Mouse (Mus musculus) MN1 (cell line): ENCODE results near the gene Tmem189.
A peak's percentile ranks its signal among the peaks of the same experiment; 100 is the strongest.
"Not testable (repeated sequence)": the region's sequence is repeated elsewhere in the genome, so short reads cannot be mapped to it uniquely, and the experiment has no call there.

Source experiments
- DNase-seq: peaks from one replicate; pipeline ENCODE4 v3.0.0-alpha.2; 2016; ENCODE audit warnings: low spot score

Tmem189 gene

DNA sequence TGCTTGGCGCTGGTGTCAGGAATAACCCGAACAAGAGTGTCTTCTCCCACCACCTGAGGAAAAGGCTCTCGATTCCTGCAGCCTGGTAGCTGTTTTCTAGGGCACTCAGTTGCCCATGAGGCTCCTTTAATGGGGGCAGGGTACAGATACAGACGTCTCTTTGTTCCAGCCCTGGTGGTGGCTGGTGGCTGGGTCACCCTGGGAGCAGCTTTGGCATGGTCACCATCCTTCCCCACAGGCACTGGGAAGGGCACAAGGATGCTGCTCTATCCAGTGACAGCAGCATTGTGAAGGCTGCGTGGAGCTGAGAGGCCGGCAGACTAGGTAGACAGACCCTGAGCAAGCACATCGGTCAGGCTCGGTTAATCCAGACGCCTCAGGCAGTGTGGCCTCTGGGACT is 38.0 kb downstream of the Tmem189 start:
- DNase-seq: no peak

DNA sequence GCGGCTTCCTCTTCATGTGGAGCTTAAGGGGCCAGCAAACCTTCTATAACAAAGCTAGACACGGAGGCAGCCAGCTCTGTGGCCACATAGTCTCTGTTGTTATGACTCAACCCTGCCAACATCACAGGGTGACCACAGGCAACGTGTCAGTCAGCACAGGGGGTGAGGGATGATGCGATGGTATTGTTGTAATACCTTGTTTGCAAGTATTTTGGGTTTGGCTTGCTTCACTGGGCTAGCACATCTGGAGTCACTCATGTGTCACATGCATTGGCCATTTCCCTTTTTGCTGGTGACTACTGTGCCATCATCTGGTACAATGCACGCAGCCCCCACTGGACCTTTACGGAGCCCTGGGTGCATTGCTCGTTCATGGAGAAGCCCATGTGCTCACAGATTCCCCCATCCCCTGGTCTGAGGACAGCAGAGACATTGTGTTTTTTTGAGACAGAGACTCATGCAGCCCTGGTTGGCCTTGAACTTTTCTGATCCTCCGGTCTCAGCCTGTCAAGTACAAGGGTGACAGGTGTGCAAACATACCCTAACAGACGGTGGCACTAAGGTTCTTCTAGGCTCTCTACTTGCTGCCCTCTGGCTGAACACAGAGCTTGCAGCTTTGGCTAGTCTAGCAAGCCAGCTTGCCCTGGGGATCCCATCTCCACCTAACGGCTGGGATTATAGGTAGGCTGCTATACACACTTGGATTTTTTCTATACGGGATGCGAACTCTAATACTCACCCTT is 40.2 kb downstream of the Tmem189 start:
- DNase-seq: no peak

DNA sequence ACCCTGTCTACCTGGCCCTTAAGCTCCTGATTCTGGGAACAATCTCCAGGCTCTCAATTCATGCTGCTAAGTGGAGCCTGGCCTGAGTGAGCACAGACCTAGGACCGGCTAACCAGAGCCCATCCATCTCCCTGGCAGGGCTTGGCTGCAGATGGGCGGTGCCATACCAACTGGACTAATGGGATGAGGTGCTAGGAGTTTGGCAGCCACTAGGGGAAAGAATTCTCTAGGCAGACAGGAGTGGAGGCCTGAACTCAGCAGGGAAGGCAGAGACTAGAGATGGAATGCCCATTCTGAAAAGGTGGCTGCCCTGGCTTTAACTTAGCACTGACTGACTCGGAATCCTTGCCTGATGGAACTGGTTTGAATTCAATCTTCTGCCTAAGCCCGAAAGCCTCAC is 43.2 kb downstream of the Tmem189 start:
- peak; percentile 67 for DNase-seq

DNA sequence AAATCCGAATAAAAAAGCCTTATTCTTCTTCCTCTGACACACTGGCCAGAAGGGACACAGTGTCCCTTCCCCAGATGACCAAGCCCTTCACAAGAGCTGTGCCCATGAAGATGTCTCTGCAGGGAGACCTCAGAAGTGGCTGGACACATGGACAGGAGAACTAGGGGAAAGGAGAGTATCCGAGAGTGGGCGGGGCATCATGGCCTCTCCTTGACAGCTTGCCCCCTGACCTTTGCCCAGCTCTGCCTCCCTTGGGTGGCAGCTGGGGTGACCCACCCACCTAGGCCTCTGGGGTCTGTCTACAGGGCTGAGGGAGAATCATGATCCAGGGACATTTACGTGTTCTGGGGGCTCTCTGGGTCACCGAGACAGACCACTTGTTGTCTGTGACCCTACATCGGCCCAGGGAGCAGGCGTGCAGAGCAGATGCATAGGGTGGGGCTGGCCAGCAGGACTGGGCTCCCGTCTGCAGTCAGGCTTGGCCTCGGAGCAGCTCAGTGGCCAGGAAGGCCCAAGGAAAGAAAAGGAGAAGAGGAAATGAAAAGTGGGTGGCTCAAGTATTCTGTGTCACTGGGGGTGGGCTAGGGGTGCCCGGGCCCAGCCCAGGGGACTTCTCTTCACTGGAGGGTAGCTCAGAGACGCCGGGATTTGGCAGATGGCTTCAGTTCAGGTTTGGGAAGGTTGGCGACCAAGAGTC is 46.1 kb downstream of the Tmem189 start:
- not testable (repeated sequence) for DNase-seq

DNA sequence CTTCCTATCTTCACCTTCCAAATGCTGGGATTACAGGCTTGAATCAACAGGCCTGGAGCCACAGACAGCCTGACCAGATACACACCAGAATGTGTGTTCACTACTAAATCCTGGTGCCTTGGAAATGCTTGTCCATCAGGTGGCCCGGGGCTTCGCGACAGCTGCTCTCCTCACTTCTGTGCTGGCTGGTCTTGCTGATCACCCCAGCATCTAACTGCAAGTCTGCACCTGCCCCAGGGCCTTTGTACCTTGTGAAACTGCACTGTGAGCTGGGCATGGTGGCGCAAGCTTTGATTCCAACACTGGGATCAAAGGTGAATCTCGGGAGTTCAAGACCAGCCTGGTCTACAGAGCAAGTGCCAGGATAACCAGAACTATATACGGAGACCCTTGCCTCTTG is 47.5 kb downstream of the Tmem189 start:
- DNase-seq: no peak

DNA sequence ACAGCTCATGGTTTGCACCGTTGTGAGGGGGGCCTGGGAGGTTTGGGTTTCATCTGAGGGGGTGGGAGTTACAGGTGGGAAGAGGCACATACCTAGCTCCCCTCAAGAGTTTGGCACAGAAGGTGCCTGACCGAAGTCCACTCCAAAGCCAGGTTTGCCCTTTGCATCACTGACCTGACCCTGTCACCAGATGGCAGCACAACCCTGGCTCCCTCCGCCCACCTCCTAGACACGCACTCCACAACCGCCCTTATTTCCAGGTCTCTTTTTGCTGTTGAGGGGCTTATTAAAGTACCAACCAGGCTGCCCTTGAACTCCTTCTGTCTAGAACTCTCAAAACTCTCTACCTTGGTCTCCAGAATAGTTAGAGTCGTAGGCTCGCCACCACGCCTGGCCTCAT is 48.3 kb downstream of the Tmem189 start:
- DNase-seq: peak; percentile 49

DNA sequence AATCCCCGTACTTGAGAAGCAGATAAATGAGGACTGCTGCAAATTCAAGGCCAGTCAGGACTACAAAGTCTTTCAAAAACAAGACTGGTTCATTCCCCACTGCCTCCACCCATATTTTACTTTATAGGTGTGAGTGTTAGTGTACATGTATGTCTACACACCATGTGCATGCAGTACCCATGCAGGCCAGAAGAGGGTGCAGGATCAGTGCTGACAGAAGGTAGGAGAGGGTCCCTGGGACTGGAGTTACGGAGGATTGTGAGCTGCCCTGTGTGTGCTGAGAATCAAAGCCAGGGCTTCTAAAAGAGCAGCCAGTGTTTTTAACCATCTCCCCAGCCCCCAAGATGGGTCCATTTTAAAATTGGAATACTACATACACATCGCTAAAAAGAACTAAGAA is 49.3 kb downstream of the Tmem189 start:
- DNase-seq: no peak

DNA sequence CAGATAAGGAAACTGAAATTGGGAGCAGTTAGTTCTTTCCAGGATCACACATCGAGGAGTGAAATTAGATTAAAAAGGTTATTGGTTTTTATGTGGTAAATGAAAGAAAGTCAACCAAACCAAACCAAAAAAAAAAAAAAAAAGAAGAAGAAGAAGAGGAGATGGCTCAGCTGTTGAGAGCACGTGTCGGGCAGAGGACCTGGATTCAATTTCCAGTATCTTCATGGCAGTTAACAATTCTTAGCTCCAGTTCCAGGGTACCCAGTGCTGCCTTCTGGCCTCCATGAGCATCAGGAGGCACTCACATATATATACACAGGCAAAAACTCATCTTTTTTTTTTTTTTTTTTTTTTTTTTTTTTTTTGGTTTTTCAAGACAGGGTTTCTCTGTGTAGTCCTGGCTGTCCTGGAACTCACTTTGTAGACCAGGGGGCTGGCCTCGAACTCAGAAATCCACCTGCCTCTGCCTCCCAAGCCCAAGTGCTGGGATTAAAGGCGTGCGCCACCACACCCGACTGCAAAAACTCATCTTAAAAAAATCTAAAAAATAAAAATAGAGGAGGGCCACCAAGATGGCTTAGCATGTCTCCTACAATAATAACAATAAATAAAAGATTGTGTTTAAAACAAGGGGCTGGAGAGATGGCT is 54.6 kb downstream of the Tmem189 start:
- DNase-seq: no peak

DNA sequence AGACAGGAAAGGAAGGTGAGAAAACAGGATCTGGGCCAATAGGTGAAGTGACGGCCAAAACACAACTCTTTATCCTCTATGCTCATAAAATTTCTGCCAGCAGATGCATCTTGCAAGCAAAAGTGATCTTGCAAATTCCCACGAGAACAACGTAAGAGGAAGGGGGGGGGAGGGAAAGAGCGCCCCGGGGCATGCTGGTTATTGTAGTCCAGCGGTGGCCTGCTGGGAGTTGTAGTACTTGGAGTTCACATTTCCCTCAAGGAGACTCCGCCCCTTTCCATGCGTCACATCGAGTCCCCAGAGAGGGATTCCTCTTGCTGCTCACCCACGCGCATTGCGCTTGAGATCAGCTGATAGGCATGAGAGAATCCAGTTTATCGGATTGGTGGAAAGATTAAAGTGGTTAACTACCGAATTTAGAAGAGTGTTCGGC is 55.3 kb downstream of the Tmem189 start:
- DNase-seq: peak; percentile 99

DNA sequence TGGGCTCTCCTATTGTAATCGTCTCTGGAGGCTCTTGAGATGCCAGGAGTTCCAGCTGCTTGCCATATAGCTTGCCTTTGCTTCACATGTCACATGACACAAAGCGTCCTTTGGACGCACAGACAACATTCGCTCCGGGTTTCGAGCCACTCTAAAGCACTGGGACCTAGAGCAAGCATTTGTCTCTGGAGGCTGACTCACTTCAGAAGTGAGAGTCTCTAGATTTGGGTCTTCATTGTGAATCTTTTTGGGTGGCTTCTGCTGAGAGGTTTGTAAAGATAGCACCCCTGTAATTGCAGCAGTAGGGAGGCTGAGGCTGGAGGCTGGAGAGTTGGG is 56.1 kb downstream of the Tmem189 start:
- DNase-seq: no peak

DNA sequence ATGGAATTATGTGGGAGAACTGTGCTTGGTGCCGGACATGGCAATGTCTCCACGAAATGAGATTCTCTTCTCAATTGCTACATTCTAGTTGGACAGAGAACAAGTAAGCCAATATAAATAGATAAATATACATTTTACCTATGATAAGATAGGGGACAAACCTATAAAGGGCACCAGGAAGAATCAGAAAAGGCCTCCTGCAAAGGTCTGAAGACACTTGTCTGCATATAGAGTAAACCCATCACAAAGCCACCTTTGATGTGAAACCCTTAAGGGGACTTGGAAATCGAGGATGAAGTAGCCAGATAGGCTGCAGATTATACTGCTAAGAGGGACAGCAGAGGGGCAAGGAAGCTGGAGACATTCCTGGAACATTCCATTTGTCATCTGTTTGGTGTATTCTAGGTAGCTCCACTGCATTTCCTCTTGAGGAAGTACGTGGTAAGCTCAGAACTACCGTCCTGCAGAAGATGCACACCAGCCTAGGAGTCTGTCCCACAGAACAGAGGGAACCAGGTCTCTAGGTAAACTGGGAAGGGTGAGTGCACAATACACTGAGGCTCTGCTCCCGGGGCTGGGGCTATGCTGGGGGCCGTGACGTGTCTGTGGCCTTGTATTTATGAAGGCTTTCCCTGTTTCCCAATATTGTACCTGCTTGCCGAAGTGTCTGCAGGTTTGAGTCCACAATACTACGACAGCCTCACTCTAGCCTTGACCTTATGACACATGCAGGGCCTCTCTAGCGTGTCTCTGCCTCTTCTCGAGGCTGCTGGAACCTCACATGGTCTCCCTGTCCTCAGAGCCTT is 56.7 kb downstream of the Tmem189 start:
- DNase-seq: no peak

DNA sequence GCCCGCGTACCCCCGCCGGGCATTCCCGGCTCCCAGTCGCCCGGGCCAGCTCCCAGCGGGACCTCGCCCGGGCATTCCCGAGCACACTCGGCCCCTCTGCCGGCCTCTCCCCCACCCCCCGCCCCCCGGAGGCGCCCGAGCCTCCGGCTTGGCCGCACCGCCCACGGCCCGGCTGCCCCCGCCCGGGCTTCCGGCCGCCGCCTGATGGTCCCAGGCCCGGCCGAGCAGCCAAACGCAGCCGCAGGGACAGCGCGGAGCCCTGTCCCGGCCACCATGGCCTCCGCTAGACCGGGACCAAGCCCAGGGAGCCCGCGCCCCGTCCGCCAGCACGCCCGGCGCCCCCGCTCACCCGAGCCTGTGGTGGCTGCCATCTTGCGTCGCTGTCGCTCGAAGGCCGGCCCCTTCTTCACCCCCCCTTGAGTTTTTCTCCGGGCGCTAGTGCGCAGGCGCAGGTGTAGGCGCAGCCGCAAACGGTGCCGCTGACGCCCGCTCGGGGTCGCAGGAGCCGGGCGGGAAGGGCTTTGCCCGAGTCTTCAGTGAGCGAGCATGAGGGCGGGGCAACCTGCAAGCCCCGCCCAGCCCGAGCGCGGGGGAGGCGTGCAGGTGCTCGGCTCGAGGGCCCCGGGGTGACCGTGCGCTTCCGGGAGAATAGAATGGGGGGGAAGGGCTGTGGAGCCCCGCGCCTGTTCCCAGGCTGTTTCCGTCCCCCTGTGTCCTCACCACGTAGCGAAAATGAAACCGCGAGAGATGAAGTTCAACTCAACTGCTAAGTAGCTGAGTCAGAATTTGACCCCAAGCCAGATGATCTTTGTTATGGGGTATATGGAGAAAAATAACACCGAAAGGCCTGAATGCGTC is 57.8 kb downstream of the Tmem189 start, which contains the start of gene Ube2v1:
TSS of gene Ube2v1 (minus strand) at position 505 of the 858 bp plus-strand sequence.
- peak; percentile 97 for DNase-seq

DNA sequence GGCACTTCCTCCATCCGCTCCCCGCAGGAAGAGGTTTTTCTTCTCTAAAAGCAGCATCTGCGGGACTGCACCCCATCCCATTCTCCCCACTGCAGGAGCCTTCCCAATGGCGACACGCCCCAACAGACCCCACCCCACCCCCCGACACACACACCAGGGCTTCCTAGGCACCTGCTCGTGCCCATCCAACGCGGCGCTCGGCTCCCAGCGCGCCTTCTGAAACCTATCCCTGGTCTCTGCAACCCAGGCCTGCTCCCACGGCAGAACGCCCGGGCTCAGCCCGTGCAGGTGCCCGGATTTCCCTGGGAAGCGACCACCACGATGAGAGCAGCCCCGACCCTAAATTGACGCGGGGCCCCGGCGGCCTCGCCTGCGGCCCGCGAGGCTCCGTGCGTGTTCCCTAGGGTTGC is 58.4 kb downstream of the Tmem189 start:
- no peak for DNase-seq

DNA sequence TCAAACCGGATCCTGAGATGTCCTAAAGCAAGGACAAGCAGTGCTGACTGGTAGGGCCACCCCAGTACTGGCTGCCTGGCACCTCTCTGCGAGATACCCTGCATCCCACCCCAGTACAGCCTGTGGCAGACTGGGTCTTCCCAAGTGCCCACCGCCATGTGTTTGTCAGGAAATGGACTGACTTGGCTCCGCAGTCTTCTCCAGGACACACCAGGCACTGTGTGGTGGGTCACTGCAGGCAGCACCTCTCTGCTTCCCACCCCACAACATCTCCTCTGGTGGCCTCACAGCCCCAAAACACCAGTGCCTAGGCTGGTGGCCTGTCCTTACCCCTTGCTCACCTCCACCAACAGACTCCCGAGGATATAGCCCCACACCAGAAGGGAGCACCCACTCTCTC is 59.2 kb downstream of the Tmem189 start:
- no peak for DNase-seq

DNA sequence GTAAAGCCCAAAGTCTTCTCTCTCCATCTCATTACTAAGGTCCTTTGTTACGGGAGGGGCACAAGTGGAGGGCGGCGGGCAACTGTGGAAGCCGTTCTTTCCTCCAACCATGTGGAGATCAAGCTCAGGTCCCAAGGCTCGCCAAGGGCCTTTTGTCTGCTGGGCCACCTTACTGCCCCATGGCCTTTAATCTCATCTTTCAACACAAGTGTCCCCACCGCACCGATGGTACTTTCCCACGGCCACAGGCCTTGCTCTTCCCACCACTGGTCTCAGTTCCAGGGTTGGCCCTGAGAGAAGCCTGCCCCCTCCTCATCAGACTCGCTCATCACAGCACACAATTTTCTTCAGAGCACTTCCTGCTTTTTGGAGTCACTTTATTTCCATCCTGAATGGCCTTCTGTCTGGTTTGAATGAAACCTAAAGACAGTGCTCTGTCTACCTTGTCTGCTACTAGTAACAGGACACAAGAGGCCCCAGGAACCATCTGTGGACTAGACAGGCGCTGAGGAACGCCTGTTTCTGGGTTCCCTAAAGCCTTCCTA is 59.9 kb downstream of the Tmem189 start:
- DNase-seq: no peak

DNA sequence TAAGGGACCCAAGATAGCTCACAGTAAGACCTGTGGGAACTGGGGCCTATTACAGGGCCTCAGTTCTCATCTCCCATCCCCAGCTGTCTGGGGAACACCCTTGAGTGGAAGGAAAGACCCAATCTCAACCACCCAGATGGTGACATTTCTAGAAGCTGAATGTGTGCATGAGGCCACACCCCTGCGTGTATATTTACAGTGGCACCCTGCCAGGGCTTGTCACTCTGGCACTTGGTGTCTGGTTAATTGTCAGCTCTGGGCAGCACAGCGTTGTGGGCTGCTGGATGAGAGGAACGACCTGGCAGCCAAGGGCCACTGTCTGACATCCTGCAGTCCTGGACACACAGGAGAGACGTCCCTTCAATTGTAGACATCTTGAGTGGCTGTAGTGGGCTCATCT is 60.8 kb downstream of the Tmem189 start:
- DNase-seq: peak; percentile 87

DNA sequence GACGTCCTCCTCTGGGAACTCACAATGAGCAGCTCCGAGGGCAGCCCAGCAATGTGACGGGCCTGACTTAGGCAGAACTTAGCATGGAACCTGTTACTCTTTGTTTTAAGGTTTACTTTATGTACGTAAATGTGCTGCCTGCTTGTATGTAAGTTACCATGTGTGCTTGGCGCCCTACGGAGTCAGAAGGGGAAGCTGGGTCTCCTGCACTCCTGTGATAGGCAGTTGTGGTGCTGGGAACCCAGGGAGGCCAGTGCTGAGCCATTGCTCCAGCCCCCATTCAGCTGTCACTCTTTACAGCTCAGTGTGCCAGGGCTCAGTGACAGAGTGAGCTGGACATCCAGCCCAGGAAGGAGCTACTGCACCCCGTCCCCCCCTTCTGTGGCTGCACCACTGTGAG is 62.6 kb downstream of the Tmem189 start:
- no peak for DNase-seq

DNA sequence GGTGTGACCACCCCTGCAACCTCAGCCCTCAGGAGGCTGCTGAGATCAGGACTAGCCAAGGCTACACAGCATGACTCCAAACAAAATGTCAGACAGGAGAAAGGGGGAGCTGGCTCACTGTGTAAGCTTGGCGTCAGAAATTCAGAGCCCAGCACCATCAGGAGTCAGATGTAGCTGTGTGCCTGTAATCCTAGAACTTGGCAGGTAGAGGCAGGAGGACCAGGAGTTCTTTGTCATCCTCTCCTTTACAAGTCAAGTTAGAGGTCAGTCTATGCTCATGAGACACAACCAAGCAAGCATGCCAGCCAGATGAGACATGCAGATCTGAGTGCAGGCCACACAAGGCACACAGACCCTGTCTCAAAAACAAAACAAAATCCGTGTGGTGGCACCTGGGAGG is 64.0 kb downstream of the Tmem189 start:
- no peak for DNase-seq

DNA sequence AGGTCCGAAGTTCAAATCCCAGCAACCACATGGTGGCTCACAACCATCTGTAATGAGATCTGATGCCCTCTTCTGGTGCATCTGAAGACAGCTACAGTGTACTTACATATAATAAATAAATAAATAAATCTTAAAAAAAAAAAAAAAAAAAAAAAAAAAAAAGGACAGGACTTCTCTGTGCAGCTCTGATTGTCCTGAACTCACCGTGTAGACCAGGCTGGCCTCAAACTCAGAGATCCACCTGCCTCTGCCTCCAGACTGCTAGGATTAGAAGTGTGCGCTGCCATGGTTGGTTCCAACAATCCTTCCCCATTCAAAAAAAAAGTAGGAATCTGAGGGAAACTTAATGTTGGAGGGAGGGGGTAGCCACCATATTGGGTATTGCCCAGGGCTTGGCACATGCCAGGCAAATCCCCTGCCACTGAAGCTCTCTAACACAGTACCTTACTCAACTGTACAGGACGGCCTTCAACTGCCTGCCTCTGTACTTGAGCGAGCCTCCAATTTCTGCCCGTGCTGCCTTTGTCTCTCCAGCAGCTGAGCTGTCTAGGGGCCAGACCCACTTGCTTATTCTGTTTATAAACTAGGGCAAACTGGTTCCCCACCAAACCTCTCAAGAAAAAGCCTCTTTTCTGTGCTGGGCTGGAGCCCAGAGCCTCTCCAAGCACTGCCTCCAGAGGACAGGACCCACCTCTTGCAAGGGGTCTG is 65.1 kb downstream of the Tmem189 start:
- DNase-seq: no peak

DNA sequence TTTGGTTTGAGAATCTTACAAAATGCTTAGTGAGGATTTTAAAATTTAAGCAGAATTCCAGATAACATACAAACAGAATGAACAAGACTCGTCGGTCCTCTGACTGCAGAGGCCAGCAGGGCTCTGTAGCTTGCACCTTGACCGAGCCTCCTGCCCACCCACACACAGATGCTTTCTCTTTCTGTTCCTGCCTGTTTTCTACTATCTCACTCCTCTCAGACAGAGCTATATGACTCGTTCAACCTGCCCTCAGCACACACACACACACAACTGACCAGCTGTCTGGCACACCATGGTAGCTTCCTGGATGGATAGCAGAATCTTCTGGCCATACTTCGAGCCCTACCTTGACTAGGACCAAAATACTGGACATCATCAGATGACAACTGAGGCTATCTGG is 66.7 kb downstream of the Tmem189 start:
- DNase-seq: no peak

DNA sequence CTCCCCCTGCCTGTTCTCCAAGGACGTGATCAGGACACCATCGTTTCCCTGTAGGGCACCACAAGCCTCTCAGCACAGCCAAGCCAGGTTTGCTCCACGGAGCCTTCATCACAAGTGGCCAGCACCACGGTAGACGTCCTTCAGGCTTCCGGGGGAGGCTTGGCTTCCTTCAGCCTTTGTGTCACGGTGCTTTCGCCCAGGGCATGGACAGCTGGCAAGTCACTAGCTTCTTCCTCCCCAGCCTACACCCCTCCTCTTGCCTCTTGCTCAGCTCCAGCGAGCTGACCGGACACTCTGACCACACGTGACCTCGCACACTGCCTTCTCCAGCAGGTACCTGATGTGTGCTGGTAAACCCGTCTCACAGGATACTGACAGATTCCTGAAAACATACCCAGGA is 67.3 kb downstream of the Tmem189 start:
- DNase-seq: no peak
